Mouse (Mus musculus): Measurements from ENCODE around the gene Cmtm4. TPM values are rescaled to one million over a fixed set of nuclear protein-coding genes. Genes with fewer than 3 reads are reported as not detected.
"Not testable (repeated sequence)": the region's sequence is repeated elsewhere in the genome, so short reads cannot be mapped to it uniquely, and the experiment has no call there.

Cmtm4 gene
- total RNA-seq, 2 experiments from 2014 or later = 63.3 to 73.1 TPM

GRCm38 (mm10) chr8:104340233-104341105 lies 55.1 kb downstream of the Cmtm4 start:
- DNase-seq (ENCODE audit: low spot score in 2 of 2) = peak; percentile 42 to 59

GRCm38 (mm10) chr8:104339983-104340232 lies 55.7 kb downstream of the Cmtm4 start:
- DNase-seq (ENCODE audit: low spot score in 2 of 2) = no peak

- DNase-seq (ENCODE audit: low spot score in 2 of 2) = peak in 1 of 2 experiments; percentile 19
Observed at GRCm38 (mm10) chr8:104339229-104339982, 56.2 kb downstream of the Cmtm4 start, which contains the start of gene Cmtm3. Cmtm3 (plus strand) TSS chr8:104339410.

- no peak for DNase-seq (ENCODE audit: low spot score in 2 of 2)
Observed at GRCm38 (mm10) chr8:104337890-104338289, 57.7 kb downstream of the Cmtm4 start.

- DNase-seq (ENCODE audit: low spot score in 2 of 2) = no peak
Observed at GRCm38 (mm10) chr8:104336806-104337205, 58.8 kb downstream of the Cmtm4 start.

- no peak for DNase-seq (ENCODE audit: low spot score in 2 of 2)
Observed at GRCm38 (mm10) chr8:104334196-104334595, 61.4 kb downstream of the Cmtm4 start.

GRCm38 (mm10) chr8:104333786-104334185 lies 61.8 kb downstream of the Cmtm4 start:
- DNase-seq (ENCODE audit: low spot score in 2 of 2) = no peak

- no peak for DNase-seq (ENCODE audit: low spot score in 2 of 2)
Observed at GRCm38 (mm10) chr8:104332665-104333631, 62.7 kb downstream of the Cmtm4 start.

GRCm38 (mm10) chr8:104321930-104322329 lies 73.7 kb downstream of the Cmtm4 start, which contains the start of gene Cmtm2b:
Cmtm2b (plus strand) TSS chr8:104322230.
- DNase-seq (ENCODE audit: low spot score in 2 of 2) = not testable (repeated sequence)

GRCm38 (mm10) chr8:104321267-104321666 lies 74.3 kb downstream of the Cmtm4 start, which contains the start of gene Gm11020:
Gm11020 (plus strand) TSS chr8:104321567.
- not testable (repeated sequence) for DNase-seq (ENCODE audit: low spot score in 2 of 2)

GRCm38 (mm10) chr8:104313311-104313710 lies 82.3 kb downstream of the Cmtm4 start:
- DNase-seq (ENCODE audit: low spot score in 2 of 2) = no peak

GRCm38 (mm10) chr8:104312023-104312422 lies 83.6 kb downstream of the Cmtm4 start:
- not testable (repeated sequence) for DNase-seq (ENCODE audit: low spot score in 2 of 2)

- DNase-seq (ENCODE audit: low spot score in 2 of 2) = peak in 1 of 2 experiments; percentile 20
Observed at GRCm38 (mm10) chr8:104309441-104310155, 86.0 kb downstream of the Cmtm4 start, which contains the start of the genes Gm45711 and Cmtm1. Gm45711 (minus strand) TSS chr8:104310081. Cmtm1 (minus strand) TSS chr8:104310145.

- DNase-seq (ENCODE audit: low spot score in 2 of 2) = not testable (repeated sequence)
Observed at GRCm38 (mm10) chr8:104308341-104308740, 87.3 kb downstream of the Cmtm4 start.

GRCm38 (mm10) chr8:104304962-104305361 lies 90.6 kb downstream of the Cmtm4 start:
- no peak for DNase-seq (ENCODE audit: low spot score in 2 of 2)

GRCm38 (mm10) chr8:104302536-104302935 lies 93.1 kb downstream of the Cmtm4 start:
- not testable (repeated sequence) for DNase-seq (ENCODE audit: low spot score in 2 of 2)

GRCm38 (mm10) chr8:104301577-104301976 lies 94.0 kb downstream of the Cmtm4 start:
- DNase-seq (ENCODE audit: low spot score in 2 of 2) = peak in 1 of 2 experiments; percentile 21

All from layer of hippocampus, adult 18-20 months (tissue).